Mouse (Mus musculus): ENCODE measurements around the gene Slc39a1. TPM values are rescaled to one million over a fixed set of nuclear protein-coding genes. Genes with fewer than 3 reads are reported as not detected.
A peak's percentile ranks its signal among the peaks of the same experiment; 100 is the strongest.

Slc39a1 gene
- polyA plus RNA-seq, 1 experiment from 2014 or later, result 63.5 TPM

GRCm38 (mm10) chr3:90215825-90216380 lies 32.1 kb upstream of the Slc39a1 start:
- Histone ChIP-seq H3K27me3 (no peaks in the 10 kb centered on the region), H3K9ac (no peak overlapping the region), H3K9me3 (no peaks in the 10 kb centered on the region), H3K4me1 (peaks cover 17% of the 10 kb centered on the region), H3K36me3 (peaks cover 15% of the 10 kb centered on the region), H3K27ac (no peak overlapping the region), H3K4me2 (replicated peaks) (no peak overlapping the region), H3K4me3 (no peak overlapping the region)
- no peak for ATAC-seq (ENCODE audit: insufficient number of reproducible peaks, insufficient read depth, low FRiP score, low TSS enrichment)
- 42% methylated on average over 1 of the region's 1 CpGs for WGBS

DNA sequence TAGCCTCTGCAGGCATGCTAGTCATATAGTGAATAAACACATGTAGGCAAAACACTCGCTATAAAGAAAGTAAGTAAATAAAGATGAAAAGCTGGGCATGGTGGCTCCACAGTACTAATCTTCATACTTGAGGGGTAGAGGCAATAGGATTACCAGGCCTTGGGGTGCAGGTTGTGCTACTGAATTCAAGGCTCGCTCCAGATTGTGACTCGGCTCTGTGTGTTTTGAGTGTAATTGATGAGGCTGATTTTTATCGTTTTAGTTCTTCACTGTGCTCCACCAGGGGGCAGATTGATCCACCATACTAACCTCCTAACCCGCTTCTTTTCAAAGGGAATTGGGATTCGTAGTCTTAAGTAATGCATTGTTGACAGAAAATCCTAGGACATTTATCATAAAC lies 27.9 kb upstream of the Slc39a1 start:
- H3K9me3 ChIP-seq, result no peaks in the 10 kb centered on the region
- H3K27ac ChIP-seq, result peak overlapping the region; percentile 79
- H3K4me3 ChIP-seq, result peak overlapping the region; percentile 51
- no peak for ATAC-seq (ENCODE audit: insufficient number of reproducible peaks, insufficient read depth, low FRiP score, low TSS enrichment)
- peaks cover 17% of the 10 kb centered on the region for H3K36me3 ChIP-seq
- 15% methylated on average over 6 of the region's 6 CpGs for WGBS
- H3K4me1 ChIP-seq, result peaks cover 12% of the 10 kb centered on the region
- H3K4me2 ChIP-seq (replicated peaks), result peak overlapping the region; percentile 77
- no peaks in the 10 kb centered on the region for H3K27me3 ChIP-seq
- peak overlapping the region; percentile 62 for H3K9ac ChIP-seq

DNA sequence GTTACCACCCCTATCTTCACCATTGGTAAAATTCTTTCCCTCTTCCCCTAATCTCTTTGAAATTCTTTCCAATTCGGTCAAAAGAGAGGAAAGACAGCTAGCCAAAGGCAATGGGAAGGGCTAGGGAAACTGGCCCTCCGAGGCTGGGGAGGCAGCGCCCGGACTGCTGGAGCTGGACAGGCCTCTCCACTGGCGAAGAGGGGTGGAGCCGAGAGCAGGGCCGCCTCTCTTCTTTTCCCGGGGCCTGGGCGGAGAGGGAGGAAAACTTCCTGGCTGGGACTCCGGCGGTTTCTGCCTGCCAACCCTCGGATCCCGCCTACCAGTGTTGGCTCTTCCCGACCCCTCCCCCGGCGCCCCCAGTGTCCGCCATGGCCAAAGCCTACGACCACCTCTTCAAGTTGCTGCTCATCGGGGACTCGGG lies 27.4 kb upstream of the Slc39a1 start:
- WGBS, result 1% methylated on average over 19 of the region's 20 CpGs
- Histone ChIP-seq H3K4me2 (replicated peaks) (peak overlapping the region; percentile 77), H3K9me3 (no peaks in the 10 kb centered on the region), H3K36me3 (peaks cover 21% of the 10 kb centered on the region), H3K4me1 (peaks cover 12% of the 10 kb centered on the region), H3K4me3 (peak overlapping the region; percentile 51), H3K27me3 (no peaks in the 10 kb centered on the region), H3K9ac (peak overlapping the region; percentile 62), H3K27ac (peak overlapping the region; percentile 79)
- ATAC-seq (ENCODE audit: insufficient number of reproducible peaks, insufficient read depth, low FRiP score, low TSS enrichment), result peak; percentile 82

DNA sequence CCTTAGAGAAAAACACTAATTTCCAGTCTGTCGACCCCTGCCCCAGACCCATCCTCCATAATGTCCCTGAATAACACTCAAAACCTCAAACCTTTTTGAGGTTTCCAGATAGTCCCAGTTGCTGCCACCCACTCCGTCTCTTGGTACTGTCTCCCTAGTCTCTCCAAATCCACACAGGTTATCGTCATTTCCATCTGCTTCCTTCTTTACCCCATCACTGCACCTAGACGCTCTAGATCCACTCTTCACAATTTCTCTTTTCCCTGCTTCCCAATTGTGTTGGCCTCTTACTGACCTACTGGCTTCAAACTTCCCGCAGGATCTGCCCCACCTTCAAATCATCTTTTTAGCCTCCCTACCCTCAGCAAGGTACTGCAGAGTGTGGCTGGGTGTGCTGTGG lies 26.8 kb upstream of the Slc39a1 start:
- Histone ChIP-seq H3K27me3 (no peaks in the 10 kb centered on the region), H3K27ac (peak overlapping the region; percentile 79), H3K36me3 (peaks cover 24% of the 10 kb centered on the region), H3K4me2 (replicated peaks) (peak overlapping the region; percentile 77), H3K4me3 (peak overlapping the region; percentile 51), H3K9me3 (no peaks in the 10 kb centered on the region), H3K9ac (peak overlapping the region; percentile 62), H3K4me1 (peaks cover 12% of the 10 kb centered on the region)
- ATAC-seq (ENCODE audit: insufficient number of reproducible peaks, insufficient read depth, low FRiP score, low TSS enrichment), result no peak; the same call in 1 of the 2 replicates
- 22% methylated on average over 5 of the region's 5 CpGs for WGBS

DNA sequence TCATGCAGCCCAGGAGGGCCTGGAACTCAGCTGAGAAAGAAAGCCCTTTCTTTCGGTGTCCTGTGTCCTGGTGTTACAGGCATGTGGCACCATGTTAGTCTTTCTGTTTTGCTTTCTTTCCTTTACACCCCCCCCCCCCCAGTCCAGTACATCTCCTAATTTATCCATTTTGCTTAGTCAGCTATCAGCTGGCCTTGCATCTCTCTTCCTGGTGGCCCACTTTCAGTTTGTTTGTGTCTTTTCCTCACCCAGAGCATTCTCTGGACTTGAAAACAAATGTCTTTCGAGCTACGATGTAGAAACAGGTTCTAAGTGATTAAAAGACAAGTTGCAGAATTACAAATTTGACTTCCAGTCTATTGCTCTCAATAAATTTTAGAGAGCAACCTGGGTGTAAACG lies 25.5 kb upstream of the Slc39a1 start:
- no peak overlapping the region for H3K9ac ChIP-seq
- H3K27me3 ChIP-seq, result no peaks in the 10 kb centered on the region
- H3K4me3 ChIP-seq, result no peak overlapping the region
- H3K27ac ChIP-seq, result no peak overlapping the region
- H3K4me1 ChIP-seq, result peaks cover 12% of the 10 kb centered on the region
- 91% methylated on average over 4 of the region's 4 CpGs for WGBS
- H3K4me2 ChIP-seq (replicated peaks), result no peak overlapping the region
- H3K9me3 ChIP-seq, result no peaks in the 10 kb centered on the region
- ATAC-seq (ENCODE audit: insufficient number of reproducible peaks, insufficient read depth, low FRiP score, low TSS enrichment), result no peak
- H3K36me3 ChIP-seq, result peaks cover 26% of the 10 kb centered on the region

- no peak overlapping the region for H3K9ac ChIP-seq
Observed at GRCm38 (mm10) chr3:90222941-90223340, 25.0 kb upstream of the Slc39a1 start.

DNA sequence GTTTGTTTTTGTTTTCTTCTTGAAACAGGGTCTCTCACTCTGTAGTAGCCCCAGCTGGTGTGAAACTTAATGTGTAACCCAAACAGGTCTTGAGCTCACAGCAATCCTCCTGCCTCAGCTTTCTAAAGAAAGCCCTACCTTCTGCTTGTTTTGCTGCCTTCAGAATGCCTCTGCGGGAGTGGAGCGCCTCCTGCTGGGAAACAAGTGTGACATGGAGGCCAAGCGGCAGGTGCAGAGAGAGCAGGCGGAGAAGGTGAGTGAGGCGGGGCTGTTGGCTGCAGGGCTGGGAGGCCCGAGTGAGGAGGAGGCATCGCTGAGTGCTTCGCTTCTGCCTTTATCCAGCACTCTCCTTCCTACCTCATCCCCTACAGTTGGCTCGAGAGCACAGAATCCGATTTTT lies 23.6 kb upstream of the Slc39a1 start:
- H3K4me1 ChIP-seq, result peaks cover 12% of the 10 kb centered on the region
- no peak for ATAC-seq (ENCODE audit: insufficient number of reproducible peaks, insufficient read depth, low FRiP score, low TSS enrichment)
- whole genome bisulfite sequencing, result 86% methylated on average over 10 of the region's 10 CpGs

More at GRCm38 (mm10) chr3:90222941-90223340, 25.0 kb upstream of the Slc39a1 start:
- Histone ChIP-seq H3K27ac (no peak overlapping the region), H3K4me2 (replicated peaks) (no peak overlapping the region), H3K27me3 (no peaks in the 10 kb centered on the region), H3K36me3 (peaks cover 26% of the 10 kb centered on the region), H3K9me3 (no peaks in the 10 kb centered on the region), H3K4me1 (peaks cover 12% of the 10 kb centered on the region), H3K4me3 (no peak overlapping the region)
- ATAC-seq (ENCODE audit: insufficient number of reproducible peaks, insufficient read depth, low FRiP score, low TSS enrichment), result no peak
- WGBS, result 80% methylated on average over 3 of the region's 3 CpGs

DNA sequence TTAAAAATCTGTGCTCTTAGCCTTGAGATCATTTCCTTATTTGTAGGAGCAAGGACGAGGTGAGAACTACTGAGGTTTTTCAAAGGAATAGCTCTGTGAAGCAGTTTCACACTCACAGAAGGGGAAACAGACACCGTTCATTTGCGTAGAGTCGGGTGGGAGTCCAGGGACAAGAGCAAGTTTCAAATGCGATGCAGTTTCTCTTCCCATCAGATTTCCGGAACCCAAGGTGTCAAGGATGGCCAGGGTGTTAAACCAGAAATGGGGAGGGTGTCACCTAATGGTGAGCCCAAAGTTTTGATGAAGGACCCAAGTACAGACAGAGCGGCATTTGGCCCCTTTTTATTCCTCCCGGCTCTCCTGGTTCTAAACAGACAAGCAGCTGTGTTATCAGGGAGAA lies 16.9 kb upstream of the Slc39a1 start:
- 17% methylated on average over 8 of the region's 8 CpGs for WGBS
- no peak for ATAC-seq (ENCODE audit: insufficient number of reproducible peaks, insufficient read depth, low FRiP score, low TSS enrichment)
- peak overlapping the region; percentile 71 for H3K4me3 ChIP-seq
- no peaks in the 10 kb centered on the region for H3K9me3 ChIP-seq
- H3K27me3 ChIP-seq, result no peaks in the 10 kb centered on the region
- peak overlapping the region; percentile 80 for H3K4me2 ChIP-seq (replicated peaks)
- H3K4me1 ChIP-seq, result peaks cover 5% of the 10 kb centered on the region
- peak overlapping the region; percentile 72; the same call in 1 of the 2 replicates for H3K9ac ChIP-seq
- peak overlapping the region; percentile 87; the same call in 1 of the 2 replicates for H3K27ac ChIP-seq
- H3K36me3 ChIP-seq, result peaks cover 19% of the 10 kb centered on the region

More for the DNA sequence above, 23.6 kb upstream of the Slc39a1 start:
- H3K36me3 ChIP-seq, result peaks cover 26% of the 10 kb centered on the region
- H3K4me2 ChIP-seq (replicated peaks), result no peak overlapping the region
- no peaks in the 10 kb centered on the region for H3K27me3 ChIP-seq
- no peak overlapping the region for H3K27ac ChIP-seq
- no peak overlapping the region for H3K9ac ChIP-seq
- H3K9me3 ChIP-seq, result no peaks in the 10 kb centered on the region
- no peak overlapping the region for H3K4me3 ChIP-seq

- Histone ChIP-seq H3K4me3 (peak within 1 kb of the TSS; percentile 71), H3K4me1 (peaks cover 5% of the 10 kb centered on the region), H3K4me2 (replicated peaks) (peak within 1 kb of the TSS; percentile 80), H3K36me3 (peaks cover 16% of the 10 kb centered on the region), H3K9ac (peak within 1 kb of the TSS; percentile 72), H3K27ac (peak within 1 kb of the TSS; percentile 87), H3K27me3 (no peaks in the 10 kb centered on the region), H3K9me3 (no peaks in the 10 kb centered on the region)
- WGBS, result under 1% methylated on average over 61 of the region's 61 CpGs
- ATAC-seq (ENCODE audit: insufficient number of reproducible peaks, insufficient read depth, low FRiP score, low TSS enrichment), result peak; percentile 97
Observed at GRCm38 (mm10) chr3:90231507-90232333, 16.3 kb upstream of the Slc39a1 start, which contains the start of gene Jtb. Jtb (plus strand) TSS chr3:90231597.

GRCm38 (mm10) chr3:90241251-90241650 lies 6.7 kb upstream of the Slc39a1 start:
- Histone ChIP-seq H3K4me1 (peaks cover 16% of the 10 kb centered on the region; the same call in 1 of the 2 replicates), H3K27me3 (no peaks in the 10 kb centered on the region), H3K9me3 (no peaks in the 10 kb centered on the region), H3K4me3 (no peak overlapping the region), H3K36me3 (no peaks in the 10 kb centered on the region), H3K9ac (no peak overlapping the region), H3K27ac (no peak overlapping the region), H3K4me2 (replicated peaks) (no peak overlapping the region)
- WGBS, result 78% methylated on average over 2 of the region's 2 CpGs
- no peak for ATAC-seq (ENCODE audit: insufficient number of reproducible peaks, insufficient read depth, low FRiP score, low TSS enrichment)

- WGBS, result 85% methylated on average over 10 of the region's 10 CpGs
- Histone ChIP-seq H3K36me3 (no peaks in the 10 kb centered on the region), H3K27me3 (no peaks in the 10 kb centered on the region), H3K27ac (no peak overlapping the region), H3K9me3 (no peaks in the 10 kb centered on the region), H3K4me1 (peaks cover 16% of the 10 kb centered on the region; the same call in 1 of the 2 replicates), H3K4me2 (replicated peaks) (peak overlapping the region; percentile 64; the same call in 1 of the 2 replicates), H3K4me3 (no peak overlapping the region), H3K9ac (no peak overlapping the region)
- no peak for ATAC-seq (ENCODE audit: insufficient number of reproducible peaks, insufficient read depth, low FRiP score, low TSS enrichment)
Observed at GRCm38 (mm10) chr3:90241669-90242358, 6.2 kb upstream of the Slc39a1 start.

All from embryonic facial prominence, embryonic 12.5 days (tissue).